Mouse (Mus musculus): ENCODE measurements around the gene Cfap100.

Cfap100 gene

DNA sequence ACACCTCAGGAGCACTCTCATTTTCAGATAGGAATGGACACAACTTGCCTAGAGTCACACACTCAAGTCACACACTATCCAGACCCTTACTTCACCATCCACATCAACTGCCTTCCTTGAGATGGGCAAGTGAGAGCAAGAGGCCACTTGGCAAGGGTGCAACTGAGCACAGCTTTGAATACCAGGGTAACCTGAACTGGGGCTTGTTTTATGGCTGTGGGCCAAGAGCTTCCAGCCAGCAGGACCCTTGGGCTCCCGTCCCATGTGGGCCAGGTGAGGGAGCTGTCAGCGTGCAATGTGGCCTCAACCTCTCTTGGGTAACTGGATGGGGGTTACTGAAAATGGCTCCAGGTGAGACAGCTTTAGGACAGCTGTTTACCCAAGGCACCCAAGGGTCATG, 28.8 kb upstream of the Cfap100 start:
- no peak for DNase-seq

DNA sequence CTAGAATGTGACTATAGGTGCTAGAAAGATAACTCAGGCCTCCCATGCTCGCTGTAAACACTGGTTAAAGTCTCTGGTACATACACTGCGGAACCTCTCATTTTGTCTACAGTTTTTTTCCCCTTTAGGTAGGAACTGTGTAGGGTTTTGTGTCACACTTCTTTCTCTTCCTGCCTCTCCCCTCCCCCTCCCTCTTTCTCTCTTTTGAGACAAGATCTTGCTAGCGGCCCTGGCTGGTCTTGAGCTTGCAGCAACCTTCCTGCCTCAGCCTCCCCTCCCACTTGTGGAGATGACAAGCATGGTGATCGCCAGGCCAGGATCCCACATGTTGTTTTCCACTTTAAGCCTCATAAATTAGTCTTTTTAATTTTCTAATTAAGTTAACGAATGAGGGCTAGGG, 25.2 kb upstream of the Cfap100 start:
- DNase-seq = no peak

DNA sequence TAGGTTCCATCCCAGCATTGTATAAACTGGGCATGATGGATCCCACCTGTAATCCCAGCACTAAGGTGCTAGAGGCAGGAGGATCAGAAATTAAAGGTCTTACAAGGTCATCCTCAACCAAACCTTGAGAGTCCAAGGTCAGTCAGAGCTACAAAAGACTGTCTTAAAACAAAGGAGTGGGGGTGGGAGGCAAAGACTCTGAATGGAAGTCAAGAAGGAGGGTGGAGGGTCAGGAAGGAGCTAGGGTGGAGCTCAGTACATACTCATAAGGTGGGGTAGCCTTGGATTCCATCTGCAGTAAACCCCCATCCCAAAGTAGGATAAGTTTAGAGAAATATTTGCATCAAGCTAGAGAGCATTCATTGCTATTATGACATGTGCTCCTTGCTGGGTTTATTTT, 24.0 kb upstream of the Cfap100 start:
- no peak for DNase-seq

DNA sequence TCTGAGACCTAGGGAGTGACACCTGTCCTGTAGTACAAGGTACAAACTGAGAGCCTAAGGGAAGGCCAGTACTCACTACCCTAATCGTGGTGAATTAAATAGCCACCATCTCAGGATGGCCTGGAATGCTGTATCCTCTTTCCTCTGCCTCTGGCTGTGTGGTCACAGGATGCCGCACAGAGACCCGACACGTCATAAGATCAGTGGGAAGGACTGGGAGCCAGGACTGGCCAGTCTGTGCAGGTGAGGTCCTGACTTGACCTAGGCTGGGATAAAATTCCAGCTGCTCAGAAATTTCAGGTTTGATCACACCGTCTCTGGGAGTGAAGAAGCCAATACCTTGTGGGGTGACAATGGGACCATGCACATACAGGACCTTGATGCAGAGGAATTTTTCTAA, 22.9 kb upstream of the Cfap100 start:
- no peak for DNase-seq

DNA sequence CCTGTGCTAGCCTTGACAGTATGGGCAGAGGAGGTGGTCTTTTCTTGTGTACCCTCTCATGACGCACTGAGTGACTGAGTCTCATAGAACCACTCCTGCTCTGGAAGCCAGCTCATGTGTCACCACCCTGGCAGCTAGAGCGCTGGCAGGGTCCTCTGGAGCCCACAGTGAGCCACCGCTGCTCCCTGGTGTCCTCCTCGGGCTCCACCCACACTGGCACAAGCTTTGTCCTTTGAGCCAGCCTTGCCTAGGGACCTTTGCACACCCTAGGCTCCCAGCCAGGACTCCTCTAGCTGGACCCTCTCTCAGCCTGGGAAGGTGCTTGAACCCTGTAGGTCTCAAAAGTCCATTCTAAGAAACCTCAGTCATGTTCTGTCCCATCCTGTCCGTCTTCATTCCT, 22.1 kb upstream of the Cfap100 start:
- DNase-seq = no peak

DNA sequence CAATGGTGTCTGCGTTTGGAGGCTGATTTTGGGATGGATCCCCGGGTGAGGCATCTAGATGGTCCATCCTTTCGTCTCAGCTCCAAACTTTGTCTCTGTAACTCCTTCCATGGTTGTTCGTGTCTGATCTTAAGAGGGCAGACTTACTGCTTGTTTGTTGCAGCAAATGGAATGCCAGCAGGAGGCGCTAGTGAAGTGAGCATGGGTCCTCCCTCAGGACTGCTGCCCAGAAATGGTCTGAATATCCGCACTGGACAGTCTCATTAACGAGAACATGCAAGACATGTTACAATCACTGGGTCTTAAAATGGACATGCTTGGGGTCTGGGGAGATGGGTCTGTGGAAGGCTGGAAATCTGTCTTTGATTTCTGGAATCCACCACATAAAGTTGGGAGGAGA, 21.6 kb upstream of the Cfap100 start:
- DNase-seq = peak in 1 of 2 experiments; percentile 55

DNA sequence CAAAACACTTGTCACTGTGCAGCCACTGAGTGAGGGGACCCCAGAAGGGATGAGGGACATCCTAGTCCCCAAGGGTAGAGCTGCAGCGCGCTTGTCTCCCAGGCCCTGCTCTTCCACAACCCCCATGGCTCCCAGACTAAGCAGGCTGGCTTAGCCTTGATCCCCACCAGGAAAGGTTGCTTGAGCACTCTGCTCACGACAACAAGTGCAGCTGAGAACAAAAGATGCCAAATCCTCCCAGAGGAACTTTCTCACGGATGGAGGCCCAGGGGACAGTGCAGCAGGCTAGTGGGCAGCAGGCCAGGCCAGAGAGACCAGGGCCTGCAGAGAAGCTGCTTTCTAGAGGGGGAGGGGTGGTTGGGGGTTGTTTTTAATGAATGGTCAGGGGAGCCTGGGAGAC, 18.3 kb upstream of the Cfap100 start:
- no peak for DNase-seq

DNA sequence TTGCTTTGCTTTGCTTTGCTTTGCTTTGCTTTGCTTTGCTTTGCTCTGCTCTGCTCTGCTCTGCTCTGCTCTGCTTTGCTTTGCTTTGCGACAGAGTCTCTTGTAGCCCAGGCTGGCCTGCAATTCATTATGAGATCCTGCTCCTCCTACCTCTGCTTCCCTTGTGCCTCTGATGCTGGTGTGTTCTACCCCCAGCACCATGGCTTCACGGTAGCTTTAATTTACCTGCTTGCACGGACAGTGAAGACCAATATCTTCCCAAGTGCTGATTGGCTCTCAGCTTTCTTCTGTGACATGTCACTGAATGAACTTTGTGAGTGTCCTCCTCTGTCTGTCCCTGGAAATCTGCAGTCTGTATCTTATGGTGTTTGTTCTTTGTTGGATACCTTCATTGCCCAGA, 8.4 kb upstream of the Cfap100 start:
- DNase-seq = no peak

DNA sequence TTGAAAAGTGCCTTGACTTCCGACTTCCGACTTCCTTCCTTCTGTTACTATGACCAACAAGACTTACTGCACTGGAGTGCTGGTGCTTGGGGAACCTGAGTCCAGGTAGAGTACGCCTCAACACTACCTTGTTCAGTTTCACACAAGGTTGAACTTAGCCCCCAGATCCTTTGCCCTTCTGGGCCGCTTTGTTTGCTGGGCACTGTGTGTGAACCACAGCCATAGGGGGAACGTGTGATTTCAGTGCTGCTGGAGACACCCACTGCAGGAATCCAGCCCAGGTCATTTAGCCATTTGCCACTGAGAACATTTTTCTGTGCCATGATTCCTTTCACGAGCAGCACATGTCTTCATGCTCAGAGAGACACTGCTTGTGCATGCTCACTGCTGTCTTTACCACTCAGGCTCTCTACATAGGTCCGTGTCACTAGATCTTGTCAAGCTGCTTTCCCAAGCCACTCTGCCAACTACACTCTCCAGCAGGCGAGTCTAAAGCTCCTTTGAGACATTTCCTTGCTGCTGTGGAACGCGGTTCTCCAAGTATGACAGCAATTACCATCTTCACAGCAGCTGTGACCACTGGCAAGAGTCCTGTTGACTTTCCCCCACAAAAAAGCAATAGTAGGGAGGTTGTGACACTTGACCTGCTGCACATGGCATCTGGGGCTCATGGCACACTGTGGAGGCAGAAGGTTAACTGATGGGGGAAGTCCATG, 7.8 kb upstream of the Cfap100 start:
- DNase-seq = no peak

DNA sequence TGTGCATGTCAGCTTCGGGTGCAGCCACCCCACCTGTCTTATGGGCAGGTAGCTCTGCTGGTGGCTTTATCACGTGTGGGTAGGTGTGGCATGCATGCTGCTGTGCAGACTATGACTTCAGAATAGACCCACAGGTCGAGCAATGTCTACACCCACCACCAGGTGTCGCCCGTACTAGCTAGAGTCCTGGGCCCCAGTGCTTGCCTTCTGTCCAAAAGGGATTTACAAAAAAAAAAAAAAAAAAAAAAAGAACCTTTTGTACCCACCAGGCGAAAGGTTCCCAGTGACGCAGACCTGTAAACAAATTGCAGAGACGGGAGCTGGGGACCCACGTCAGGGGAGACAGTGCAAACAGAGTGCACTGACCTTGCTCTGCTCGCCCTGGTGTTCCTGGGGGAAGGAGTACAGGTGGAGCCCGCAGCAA, 6.6 kb upstream of the Cfap100 start:
- peak; percentile 21 to 68 for DNase-seq

DNA sequence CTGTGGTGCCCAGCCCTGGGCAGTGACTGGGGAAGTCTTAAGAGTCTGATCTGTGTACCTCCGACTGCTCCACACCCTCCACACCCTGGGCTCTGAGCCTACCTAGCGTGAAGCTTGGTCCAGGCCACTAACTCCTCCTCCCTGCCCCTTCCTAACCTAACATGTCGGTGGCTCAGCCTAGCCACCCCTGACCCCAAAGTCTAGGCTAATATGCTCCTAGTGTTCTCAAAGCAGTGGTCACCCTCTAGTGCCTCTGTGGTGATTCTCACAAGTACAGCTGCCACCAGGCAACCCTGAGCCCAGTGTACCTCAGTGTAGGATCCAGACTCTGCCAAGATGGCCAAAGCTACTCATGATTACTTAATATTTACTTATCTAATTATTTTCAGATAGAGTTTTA, 6.1 kb upstream of the Cfap100 start:
- no peak for DNase-seq

DNA sequence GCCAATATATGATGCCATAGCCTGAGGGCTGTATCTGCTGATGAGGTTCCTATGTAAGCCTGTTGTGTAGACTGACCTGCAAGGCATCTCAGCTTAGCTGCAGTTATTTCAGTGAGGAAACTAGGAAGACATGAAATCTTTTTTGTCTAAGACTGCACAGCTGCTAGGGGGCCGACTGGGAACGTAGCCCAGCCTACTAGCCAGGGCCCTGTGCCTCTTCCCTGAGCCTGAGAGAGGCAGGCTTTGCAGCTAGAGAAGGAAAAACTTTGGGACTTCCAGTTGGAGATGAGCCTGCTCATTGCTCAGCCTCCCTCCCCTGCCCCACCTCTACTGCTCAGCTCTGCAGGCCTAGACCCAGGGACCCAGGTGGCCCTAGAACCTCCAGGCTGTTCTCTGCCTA, 2.9 kb upstream of the Cfap100 start:
- DNase-seq = no peak

DNA sequence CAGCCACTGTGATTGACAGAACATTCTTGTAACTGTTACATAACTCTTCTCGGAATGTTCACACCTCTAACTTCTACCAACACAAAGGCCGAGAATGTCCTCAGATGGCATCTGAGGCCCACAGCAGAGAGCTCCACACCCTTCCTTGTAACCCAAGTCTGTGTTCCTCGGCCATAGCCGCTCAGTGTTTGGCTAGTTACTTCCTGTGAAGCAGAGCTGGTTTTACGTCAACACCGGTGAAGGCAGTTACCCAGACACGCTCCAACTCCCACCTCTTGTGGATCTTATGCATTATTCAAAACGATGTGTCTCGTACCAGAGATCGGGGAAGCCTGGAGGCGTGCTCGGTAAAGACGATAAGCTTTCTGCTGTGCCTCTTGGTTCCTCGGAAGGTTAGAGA, 1.3 kb upstream of the Cfap100 start:
- DNase-seq = no peak

DNA sequence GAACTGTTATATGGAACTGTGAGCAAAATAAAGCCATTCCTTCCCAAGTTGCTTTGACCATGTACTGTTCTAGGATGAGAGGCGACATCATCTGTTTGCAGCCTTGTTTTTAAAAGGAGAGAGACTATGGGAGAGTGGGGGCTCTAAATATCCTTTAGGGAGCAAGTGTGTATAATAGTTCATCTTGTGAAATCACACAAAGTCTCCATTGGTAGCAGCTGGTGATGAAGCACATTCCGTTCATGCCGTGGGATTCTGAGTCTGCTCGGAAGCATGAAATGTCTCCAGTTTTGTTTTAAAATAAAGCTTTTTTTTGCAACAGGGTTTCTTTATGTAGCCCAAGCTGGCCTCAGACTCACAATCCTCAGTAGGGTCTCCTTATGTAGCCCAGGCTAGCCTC, 2.6 kb downstream of the Cfap100 start:
- no peak for DNase-seq

DNA sequence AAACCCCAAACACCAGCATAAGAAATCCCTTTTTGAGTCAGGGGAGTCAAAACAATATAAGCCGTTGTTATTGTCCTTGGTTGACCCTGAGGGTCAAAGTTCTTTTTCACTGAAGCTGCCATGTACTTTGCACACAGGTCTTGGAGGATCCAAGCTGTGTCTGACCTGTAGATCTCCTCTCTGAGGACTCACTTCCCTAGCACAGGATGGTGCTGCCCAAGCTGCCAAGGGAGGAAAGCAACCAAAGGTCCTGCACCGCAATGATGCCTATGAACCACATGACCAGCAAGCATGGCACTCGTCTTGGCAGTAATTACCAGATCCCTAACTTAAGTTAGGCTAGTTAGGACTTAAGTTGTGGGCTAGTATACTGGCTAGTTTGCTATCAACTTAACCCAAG, 3.2 kb downstream of the Cfap100 start:
- no peak for DNase-seq

DNA sequence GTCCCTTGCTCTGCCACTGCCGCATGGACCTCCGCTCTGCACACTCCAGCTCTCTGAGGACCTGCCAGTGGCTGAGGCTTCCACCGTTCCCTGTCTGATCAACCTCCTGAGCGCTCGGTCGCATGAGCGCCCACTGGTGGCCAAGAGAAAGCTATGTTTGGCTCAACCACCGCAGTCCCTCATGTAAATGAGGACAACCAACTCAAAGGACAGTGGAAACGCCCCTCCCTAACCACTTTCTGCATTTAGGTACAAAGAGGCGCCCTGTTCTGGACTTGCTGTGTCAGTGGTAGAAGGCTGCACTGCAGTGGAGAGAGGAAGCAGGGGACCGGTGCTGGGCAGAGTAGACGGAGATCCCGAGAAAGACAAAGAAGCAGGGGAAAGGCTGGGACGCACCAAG, 6.0 kb downstream of the Cfap100 start:
- DNase-seq = peak; percentile 24 to 57

DNA sequence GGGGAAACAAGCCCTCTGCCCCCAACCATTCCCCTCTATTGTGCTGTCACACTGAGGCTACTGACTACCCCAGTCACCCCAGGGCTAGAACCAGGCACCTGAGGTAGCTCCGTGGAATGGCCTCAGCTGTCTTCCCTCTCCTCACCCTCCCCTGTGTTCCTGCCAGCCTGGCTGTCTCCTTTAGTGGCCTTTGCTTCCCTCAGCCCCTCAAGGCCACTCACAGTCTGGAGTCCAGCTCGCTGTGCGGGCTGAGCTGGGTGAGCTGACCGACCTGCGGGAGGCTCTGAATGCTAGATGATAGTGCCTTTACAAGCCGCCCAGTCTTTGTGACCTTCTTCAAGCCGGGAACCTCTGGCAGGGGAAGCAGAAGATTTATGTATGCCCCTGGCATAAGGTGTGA, 16.7 kb downstream of the Cfap100 start:
- no peak for DNase-seq

DNA sequence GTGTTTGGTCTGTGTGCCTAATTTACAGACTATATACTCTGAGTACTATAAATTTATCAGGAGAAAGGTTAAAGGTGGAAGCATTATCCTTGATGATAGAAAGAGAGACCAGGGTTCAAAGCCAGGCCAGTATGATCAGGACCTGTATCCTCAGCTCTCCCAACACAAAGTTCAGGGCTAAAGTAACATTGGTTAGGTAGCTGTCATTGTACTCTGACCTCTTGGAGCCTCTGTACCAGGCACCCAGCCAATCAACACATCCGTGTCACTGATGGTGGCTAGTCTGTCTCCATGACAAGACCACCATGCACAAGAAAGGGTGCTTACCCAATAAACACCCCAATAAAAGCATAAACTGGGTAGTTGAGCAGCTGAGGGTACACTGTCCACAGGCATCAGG, 17.6 kb downstream of the Cfap100 start:
- no peak for DNase-seq

DNA sequence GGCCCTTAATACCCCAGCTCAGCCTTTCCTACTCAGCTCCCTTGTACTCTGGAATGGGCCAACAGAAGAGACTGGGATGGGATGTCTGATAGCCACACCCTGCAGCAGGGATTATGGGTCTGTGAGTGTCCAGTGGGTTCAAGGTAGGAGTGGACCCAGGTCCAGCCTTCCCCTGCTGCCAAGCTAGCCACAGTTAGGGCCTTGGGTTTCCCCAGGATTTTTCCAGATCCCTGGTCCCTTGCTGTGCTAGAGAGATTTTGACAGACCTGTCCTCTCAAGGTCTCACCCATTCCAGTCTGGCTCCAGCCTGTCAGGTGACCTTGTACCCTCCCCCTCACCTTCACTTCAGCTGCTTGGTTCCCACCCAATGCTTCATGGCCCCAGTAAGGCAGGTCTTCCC, 20.0 kb downstream of the Cfap100 start:
- DNase-seq = no peak

DNA sequence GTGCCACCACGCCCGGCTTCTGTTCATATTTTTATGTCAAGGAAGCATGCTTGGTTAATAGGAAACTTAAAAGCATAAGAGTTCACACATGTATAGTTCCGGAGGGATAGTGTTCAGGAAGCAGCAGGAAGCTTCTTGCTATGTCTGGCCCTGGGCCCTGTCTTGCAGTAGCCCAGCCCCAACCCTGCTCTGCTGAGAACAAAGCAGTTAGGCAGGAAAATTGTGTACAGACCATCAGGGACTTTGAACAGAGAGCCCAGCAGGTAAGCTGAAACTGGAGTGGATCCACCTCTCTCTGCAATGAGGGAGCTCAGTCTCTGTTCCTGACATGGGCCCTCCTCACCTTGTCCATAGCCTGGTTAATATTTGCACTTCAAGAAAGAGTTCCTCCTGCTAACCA, 31.3 kb downstream of the Cfap100 start:
- no peak for DNase-seq

DNA sequence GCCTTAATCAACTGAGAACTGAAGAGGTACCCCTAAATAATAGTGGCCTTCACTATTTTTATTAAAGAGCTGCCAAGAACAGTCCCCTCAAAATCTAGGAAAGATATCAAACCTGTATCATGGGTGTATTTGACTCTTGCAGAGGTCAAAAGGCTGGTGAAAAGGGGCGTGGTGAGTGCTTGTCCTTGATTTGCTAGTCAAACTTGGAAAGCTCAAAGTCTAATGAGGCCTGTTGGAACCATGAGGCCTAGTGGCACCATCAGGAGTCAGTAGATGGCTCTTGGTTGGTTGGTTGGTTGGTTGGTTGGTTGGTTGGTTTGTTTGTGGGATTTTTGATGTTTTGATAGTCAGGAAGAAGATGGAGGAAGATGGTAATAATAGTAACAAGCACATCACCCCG, 32.8 kb downstream of the Cfap100 start:
- DNase-seq = no peak

DNA sequence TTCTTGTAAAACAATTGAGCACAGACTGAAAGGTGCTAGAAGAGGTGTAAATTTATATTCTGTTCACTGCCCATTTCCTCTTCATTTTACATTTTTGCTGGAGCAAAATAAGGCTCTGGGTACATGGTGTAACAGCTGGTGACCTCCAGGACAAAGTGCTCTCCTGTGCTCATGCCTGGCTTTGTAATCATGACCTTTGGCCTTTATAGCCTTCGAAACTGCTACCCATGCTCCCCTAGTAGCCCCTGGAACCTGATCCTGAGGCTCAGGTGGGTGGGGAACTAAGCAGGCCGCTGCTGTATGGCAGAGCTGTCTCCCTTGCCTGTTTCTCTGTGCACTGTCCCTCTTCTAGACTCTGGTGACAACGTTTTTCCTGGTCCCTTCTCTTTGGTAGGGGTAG, 34.6 kb downstream of the Cfap100 start:
- no peak for DNase-seq

DNA sequence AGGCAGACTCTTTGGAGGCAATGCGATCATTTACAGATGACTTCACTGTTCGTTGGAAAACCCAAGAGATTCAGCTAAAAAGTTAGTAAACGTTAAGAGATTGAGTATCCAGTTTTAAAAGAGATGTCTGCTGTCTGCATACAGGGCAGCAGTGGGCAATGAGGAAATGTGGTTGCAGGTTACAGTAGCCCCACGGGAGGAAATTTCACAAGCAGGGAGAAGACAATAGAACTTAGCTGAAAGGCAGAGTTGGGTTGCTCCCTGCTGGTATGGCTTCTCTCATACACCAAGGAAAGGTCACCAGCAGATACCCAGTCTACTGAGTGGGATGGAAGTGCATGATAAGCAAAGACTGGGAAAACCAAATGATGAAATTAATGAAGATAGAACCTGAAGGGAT, 38.0 kb downstream of the Cfap100 start:
- DNase-seq = no peak

DNA sequence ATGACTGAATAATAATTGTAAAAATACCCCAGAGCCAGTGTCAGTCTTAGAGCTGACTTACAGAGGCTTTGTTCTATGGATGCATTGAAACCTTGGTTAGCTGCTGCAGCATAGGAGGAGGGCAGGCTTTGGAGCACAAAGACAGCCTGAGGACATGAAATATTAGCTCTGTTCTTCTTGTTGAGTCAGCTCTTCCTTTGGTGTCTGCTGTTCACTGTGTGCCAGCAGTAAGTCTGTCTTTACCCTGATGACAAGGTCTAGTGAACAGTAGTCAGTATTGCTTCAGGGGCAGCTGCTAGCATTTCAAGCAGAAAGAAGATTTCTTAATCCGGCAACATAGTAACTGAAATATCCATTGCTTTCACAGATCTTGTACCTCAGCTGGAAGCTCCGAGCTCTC, 47.1 kb downstream of the Cfap100 start:
- no peak for DNase-seq

DNA sequence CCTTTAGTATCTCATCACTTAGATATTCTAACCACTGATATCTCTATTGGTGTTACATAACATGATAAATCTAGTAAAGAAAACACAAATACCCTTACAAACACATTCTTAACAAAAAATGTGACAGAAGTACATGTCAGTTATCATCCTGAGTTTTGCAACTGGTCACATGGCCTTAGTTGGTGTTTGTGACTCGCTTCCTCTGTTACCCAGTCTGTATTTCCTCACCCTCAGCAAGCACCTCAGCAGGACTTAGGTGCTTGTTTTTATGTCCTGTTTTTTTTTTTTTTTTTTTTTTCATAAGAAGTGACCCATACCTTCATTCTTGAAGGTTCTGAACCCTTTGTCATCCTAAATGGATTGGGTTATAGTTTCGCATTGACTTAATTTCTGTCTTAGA, 50.9 kb downstream of the Cfap100 start:
- DNase-seq = no peak

DNA sequence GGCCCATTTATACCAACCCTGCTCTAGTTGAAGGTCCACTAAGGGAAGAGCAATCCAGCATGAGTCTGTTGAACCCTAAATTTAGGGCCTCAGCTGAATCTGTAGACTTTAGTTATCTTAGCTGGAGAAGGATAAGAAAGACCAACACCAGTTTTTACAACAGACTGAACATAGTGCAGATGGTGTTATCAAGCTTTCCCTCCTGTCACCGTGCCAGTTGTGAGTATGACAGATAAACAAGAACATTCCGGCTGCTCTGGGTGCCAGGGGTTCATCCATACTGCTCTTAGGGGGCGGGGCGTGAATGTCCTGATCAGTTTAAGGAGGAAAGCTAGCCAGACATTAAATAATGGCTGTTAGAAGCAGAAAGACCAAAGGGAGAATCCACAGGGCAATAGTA, 54.0 kb downstream of the Cfap100 start:
- no peak for DNase-seq

All from spleen, adult 18-20 months (tissue).